Mouse (Mus musculus) kidney, adult 11 months (tissue): ENCODE data around the gene Gpr137c.

Experiments
- DNase-seq: peaks from one replicate; pipeline ENCODE4 v3.0.0; 2022

The Gpr137c gene

DNA sequence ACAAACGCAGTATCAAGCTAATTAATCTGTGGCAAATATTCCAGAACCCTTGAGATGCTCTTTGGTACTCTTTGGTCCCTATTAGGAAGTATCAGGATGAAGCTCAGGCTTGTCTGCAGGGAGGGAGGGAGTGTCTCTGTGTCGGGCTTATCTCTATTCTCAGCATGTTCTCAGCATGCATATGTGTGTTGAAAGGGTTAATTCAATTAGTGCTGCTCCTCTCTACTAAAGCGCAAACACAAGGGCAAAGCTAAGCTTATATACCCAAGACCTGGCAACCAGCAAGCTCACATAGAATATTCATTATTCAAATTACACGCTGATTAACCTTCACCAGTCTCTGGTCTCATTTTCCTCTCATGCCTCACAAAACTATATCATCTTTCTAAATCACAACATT, 84.4 kb downstream of the Gpr137c start:
- DNase-seq, result no peak

GRCm38 (mm10) chr14:45304389-45304788, 84.9 kb downstream of the Gpr137c start:
- no peak for DNase-seq

DNA sequence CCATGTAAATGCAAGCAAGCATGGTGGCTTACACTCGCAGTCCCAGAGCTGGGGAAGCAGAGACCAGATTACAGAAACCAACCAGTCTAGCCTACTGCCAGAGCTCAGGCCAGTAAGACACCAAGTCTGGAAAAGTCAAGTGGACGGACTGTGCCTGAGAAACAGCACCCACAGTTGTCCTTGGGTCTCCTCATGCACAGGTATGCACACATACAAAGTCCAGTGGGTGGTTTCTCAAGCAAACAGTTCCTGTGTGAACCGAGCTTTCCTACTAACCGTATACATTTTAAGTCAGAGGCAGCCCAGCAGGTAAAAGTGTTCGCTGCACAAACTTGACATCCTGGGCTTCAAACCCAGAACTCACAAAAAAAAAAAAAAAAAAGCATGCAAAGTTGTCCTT, 86.3 kb downstream of the Gpr137c start:
- DNase-seq, result no peak

DNA sequence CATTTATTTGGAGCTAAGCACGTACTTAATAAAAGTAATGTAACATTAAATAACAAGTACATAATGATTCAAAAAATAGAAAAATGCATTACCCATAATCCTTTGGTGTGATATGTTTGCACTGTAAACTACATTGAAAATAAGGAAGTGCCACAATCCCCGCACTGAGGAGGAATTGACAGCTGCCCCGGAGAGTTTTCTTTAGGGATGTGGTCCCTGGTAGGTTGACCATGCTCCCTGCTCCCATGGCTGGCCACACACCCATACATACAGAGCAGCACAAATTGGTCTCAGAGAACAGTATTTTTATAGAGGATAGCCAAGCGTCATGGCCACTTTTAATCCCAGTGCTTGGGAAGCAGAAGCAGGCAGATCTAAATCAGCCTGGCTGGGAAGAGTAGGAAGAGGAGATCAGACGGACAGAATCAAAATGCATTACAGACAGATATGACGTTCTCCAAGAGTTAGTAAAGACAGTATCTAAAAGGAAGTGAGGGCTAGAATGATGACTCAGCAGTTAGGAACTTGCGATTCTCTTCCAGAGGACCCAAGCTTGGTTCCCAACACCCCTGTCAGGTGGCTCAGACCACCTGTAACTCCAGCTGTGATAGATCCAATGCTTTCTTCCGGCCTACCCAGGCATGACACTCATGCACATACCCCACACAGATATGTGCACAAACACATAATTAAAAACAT, 88.3 kb downstream of the Gpr137c start:
- no peak for DNase-seq

DNA sequence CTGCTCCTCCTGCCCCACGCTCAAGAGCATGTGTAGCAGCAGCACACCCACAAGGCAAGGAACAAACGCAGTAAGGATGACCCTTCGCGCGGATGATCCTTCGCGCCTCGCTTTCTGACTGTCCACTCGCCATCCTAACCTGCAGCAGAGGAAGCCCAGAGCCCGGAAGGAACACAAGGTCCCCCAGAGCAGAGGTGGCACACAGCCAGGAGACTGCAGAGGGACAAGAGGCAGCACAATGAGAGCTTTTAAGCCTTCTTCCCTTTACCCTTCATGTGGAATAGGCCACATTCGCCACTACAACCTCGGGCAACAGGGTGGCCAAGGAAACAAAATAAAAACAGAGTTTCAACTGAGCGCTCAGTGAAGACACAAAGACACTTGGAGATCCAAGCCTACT, 90.1 kb downstream of the Gpr137c start:
- no peak for DNase-seq

DNA sequence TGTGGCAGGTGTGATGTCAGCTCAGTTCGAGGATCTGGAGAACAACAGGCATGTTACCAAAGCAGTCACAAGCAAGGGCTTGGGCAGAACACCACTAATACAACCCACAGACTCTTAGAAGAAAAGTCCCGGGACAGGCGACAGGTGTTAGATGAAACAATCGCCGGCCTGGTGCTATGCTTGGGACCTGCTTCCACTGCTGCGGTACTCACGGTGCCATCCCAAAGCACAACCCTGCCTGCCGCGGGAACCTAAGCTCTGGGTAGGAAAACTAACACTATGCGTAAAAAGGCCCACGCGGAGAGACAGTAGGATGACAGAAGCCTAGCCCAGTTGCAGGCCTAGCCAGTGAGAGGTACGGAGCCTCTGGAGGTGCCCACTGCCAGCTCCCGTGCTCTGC, 90.6 kb downstream of the Gpr137c start:
- DNase-seq, result no peak

- DNase-seq, result no peak
Observed at GRCm38 (mm10) chr14:45316927-45317326, 97.4 kb downstream of the Gpr137c start.

DNA sequence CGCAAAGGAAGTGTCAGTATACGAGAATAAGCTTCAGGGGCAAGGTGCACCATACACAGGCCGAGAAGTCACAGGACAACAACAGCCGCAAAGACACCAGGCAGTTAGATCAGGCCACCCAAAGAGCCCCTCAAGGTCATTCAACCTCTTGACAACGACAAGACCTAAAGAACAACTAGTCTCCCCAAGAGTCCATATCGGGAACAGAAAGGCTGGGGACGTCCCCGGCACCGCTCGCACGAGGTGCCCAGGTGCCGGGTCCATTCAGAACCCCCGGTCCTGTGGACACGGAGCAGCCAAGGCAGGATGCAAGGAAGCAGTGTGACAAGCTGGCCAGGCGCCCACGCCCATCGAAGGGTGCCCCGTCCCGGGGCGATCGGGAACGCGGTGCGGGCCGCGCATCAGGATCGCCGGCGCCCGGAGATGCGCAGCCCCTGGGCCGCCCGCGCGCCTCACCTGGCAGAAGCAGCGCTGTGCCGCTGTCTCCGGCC, 98.4 kb downstream of the Gpr137c start:
- peak; percentile 19 for DNase-seq

DNA sequence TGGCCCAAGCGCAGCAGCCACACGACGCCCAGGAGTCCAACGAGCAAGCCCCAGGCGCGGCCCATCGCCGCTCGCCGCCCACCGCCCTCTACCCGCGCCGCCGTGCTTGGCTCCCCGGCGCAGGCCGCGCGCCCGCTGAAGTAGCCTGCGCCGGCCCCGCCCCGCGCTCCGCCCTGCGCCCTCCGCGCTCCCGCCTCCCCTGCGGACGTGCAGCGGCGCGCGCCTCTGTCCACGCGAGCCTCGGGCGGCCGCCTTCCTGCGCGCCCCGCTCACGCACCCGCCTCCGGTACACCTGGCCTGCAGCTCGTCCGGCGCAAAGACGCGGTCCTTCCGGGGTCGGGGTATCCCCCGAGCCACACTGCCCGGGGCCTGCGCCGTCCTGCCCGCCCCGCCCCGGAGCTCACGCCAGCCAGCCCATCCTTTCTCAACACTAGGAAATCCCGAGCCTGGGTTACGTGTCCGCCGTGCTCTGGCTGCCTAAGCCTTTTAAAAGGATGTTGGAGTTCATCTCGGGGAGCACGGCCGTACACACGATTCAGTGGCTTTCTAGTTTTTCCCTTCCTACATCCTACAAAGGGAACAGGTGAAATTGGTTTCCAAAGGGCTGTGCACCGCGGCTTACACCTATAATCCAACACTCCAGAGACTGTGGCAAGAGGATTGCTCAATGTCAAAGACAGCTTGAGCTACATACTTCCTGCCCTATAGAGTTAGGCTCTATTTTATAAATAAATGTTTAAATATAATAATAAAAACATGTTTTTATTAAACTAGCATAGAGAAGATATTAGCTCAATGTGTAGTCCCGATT, 99.1 kb downstream of the Gpr137c start, which contains the start of gene Ero1l:
Gene Ero1l, minus strand, starts transcription at position 346 of the 811 bp plus-strand sequence.
- DNase-seq, result peak; percentile 81

GRCm38 (mm10) chr14:45319237-45319610, 99.7 kb downstream of the Gpr137c start:
- no peak for DNase-seq

GRCm38 (mm10) chr14:45320111-45320510, 100.6 kb downstream of the Gpr137c start:
- no peak for DNase-seq

DNA sequence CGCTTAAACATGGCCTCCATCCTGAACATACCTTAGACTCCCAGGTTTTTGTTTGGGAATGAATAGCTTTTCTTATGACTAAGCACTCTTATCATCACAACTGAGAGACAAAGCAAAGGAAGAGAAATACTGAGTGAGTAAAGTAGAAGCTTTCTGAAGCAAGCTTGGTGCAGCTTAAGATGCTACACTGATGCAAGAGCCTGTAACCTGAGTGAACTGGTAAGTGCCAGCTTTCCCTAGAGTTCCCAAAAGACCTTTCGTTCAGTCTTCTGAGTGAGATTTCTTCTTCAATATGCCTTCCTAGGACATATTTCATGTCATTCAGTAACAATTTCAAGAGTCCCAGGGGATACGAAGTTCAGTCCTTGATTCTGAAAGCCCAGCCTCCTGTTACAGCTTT, 101.5 kb downstream of the Gpr137c start:
- DNase-seq, result no peak

DNA sequence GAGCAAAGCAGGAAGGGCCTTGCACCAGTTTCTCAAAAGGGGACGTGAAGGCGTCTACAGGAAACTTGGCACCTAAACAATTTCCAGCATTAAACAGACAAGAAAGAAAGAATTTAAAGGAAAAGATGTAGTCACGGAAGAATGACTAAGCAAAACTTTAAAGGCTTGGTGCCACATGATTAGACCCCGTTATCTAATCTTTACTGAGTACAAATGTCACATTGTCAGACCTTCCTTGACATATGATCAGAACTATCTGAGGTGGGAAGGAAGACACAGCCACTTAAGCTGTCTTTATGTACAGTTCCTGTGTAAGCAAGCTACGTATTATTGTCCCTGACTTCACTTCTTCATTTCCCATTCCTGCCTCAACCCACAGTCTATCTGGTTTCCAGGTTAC, 102.1 kb downstream of the Gpr137c start:
- DNase-seq, result no peak

DNA sequence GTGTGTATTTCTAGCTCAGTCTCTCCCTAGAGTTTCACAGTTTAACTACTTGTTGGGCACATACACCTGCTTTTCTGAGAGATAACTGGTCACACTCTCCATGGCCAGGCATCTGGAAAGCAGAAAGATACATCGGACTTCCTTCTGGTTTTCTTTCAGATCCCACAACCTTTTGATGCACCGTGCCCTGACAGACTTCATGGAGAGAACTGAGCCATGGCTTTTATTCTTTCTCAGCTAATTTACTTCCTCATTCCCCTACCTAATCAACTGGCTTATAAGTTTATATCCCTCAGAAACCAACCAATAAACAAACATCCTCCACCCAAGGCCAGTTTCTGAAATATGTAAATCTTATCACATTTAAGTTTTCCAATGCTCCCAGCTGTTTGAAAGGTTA, 102.9 kb downstream of the Gpr137c start:
- DNase-seq, result no peak

DNA sequence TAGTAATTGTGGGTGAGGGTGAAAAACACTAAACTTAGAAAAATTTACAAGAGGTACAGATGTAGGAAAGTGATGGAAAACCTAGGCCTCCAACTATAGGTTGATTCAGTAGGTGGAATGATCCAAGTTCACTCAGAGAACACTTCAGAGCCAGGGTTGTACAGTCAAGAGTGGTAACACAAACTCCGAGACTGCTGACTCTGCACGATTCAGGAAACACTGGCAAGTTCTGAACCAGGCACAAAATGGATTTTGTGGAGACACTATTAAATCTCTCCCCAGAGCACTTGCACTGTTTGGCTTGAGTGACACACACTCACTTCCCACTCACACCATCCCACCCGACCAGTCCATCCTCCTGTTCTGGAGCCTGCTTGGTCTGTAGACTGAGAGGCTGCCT, 103.8 kb downstream of the Gpr137c start:
- DNase-seq, result no peak

DNA sequence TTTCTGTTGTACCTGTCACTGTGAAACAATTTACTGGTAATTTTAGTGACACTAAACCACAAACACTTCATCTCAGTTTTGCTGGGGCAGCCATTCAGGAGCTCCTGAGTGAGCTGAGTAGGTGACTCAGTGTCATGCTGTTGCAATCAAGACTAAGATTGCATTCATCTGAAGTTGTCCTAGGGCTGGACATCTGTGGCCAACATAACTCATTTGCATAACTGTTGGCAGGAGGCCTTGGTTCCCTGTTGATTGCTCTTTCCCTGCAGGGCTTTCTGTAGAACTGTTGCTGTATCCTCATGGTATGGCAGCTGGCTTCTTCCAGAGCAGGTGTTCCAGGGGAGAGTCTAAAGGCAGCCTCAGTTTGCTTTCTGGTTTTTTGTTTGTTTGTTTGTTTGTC, 106.0 kb downstream of the Gpr137c start:
- DNase-seq, result peak; percentile 18

DNA sequence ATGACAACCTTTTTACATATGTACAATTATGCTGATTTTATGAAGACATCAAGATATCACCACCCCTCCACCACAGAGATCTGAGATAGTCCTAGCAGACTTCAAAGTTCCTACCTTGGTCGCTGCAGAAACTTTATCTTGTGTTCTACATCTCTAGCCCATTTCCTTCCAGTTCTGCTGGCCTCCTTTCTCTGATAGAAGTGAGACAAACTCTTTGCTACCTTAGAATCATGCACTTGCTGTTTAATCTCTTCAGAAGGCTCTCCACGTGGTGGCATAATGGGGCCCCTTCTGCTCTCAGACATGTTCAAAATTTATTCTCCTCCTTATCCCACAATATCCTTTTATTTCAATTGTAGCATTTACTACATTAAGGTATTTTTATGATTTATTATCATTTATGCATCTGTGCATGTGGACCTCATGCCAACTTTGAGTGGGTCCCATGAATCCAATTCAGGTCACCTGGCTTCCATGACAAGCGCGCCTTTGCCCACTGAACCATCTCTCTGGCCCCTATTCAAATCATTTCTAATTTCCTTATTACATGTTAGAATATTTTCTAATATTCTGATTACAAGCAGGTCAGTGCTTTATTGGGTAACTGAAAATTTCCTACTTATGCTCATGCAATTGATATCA, 108.7 kb downstream of the Gpr137c start:
- DNase-seq, result no peak

DNA sequence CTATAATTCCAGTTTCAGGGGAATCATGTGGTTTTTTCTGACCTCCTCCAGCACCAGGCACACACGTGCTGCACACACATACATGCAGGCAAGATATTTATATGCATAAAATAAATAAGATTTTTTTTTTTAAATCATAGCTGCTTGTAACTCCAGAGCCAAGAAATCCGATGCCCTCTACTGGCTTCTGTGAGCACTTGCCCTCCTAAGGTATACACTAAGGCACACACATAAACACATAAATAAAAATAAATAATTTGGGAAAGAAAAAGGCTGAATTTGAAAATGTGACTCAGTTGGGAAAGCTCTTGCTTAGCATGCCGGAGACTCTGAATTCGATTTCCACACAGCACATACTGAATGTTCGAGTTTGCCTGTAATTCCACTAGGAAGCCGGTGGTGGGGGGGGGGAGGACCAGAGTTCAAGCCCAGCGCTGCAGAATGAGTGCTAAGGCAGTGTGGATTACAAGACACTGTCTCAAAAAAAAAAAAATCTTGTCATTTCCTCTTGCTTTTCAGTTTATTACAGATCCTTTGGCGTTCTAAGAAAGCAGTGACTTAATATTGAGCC, 109.6 kb downstream of the Gpr137c start:
- no peak for DNase-seq

DNA sequence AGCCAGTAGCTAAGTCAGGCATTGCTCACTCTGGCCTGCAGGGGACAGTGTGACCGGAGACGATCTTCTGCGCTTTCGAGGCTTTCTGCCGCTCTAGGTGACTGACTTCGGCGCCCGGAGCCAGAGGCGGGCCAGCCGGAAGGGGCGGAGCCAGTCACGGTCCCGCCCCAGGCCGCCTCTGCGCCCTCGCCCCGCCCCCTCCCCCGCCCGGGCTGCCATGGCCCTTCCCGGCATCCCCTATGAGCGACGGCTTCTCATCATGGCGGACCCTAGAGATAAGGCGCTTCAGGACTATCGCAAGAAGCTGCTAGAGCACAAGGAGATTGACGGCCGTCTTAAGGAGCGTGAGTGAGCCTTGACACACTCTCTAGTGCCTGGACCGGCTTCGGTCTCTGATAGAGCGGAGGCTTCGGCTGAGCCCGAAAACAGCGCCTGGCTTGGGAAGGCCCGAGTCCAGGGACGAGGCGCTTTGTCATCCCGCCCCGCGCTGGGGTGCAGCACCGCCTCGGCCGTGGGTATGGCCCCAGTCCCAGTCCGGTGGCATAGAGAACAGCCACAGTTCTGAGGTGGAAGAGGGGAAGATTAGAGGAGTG, 110.2 kb downstream of the Gpr137c start, which contains the start of gene Psmc6:
Gene Psmc6, plus strand, starts transcription at position 200 of the 593 bp plus-strand sequence.
- DNase-seq, result peak; percentile 92
